Mouse (Mus musculus): ENCODE measurements around the gene Cbln3. TPM values are rescaled to one million over a fixed set of nuclear protein-coding genes. Genes with fewer than 3 reads are reported as not detected.

Cbln3 gene
- polyA plus RNA-seq (2012; rRNA removed), result 0.58 and 0.65 TPM in 2 replicates

GRCm38 (mm10) chr14:55884166-55884565 is at the start of gene Cbln3:
Gene Cbln3, minus strand, starts transcription at chr14:55884392.

GRCm38 (mm10) chr14:55899701-55900413 is 15.7 kb upstream of the Cbln3 start, which contains the start of gene Sdr39u1:
Gene Sdr39u1, minus strand, starts transcription at chr14:55900293.

GRCm38 (mm10) chr14:55884713-55885113 is 521 bp upstream of the Cbln3 start, which contains the start of gene Khnyn:
Gene Khnyn, plus strand, starts transcription at chr14:55884947.

GRCm38 (mm10) chr14:55853621-55854285 is 30.4 kb downstream of the Cbln3 start, which contains the start of gene Nynrin:
Gene Nynrin, plus strand, starts transcription at chr14:55854010.

Other genes with a start within 250 kb of the Cbln3 start
- 119 and 120 TPM in 2 replicates for gene Ipo4, start 248.4 kb downstream of the Cbln3 start, polyA plus RNA-seq (2012; rRNA removed)
- gene Gm49378, start 246.5 kb downstream of the Cbln3 start, polyA plus RNA-seq (2012; rRNA removed), result 3.4 and 4.1 TPM in 2 replicates
- 52.0 and 59.3 TPM in 2 replicates for gene Tm9sf1, start 240.6 kb downstream of the Cbln3 start, polyA plus RNA-seq (2012; rRNA removed)
- 2.4 TPM in 2 replicates for gene Tssk4, start 234.2 kb downstream of the Cbln3 start, polyA plus RNA-seq (2012; rRNA removed)
- 54.9 and 66.5 TPM in 2 replicates for gene Mdp1, start 223.9 kb downstream of the Cbln3 start, polyA plus RNA-seq (2012; rRNA removed)
- gene Gmpr2, start 212.5 kb downstream of the Cbln3 start, polyA plus RNA-seq (2012; rRNA removed), result 40.5 and 45.5 TPM in 2 replicates
- gene Nedd8, start 212.3 kb downstream of the Cbln3 start, polyA plus RNA-seq (2012; rRNA removed), result 438 and 468 TPM in 2 replicates
- 48.1 and 69.4 TPM in 2 replicates for gene Tinf2, start 202.6 kb downstream of the Cbln3 start, polyA plus RNA-seq (2012; rRNA removed)
- 0.82 and 0.91 TPM in 2 replicates for gene Tgm1, start 170.5 kb downstream of the Cbln3 start, polyA plus RNA-seq (2012; rRNA removed)
- 27.0 and 29.8 TPM in 2 replicates for gene Rabggta, start 162.1 kb downstream of the Cbln3 start, polyA plus RNA-seq (2012; rRNA removed)
- 64.8 and 70.9 TPM in 2 replicates for gene Dhrs1, start 138.7 kb downstream of the Cbln3 start, polyA plus RNA-seq (2012; rRNA removed)
- gene Nop9, start 138.7 kb downstream of the Cbln3 start, polyA plus RNA-seq (2012; rRNA removed), result 24.1 and 26.2 TPM in 2 replicates
- 1.9 and 2.2 TPM in 2 replicates for gene Cideb, start 125.9 kb downstream of the Cbln3 start, polyA plus RNA-seq (2012; rRNA removed)
- 0.31 and 0.32 TPM in 2 replicates for gene Ltb4r2, start 123.0 kb downstream of the Cbln3 start, polyA plus RNA-seq (2012; rRNA removed)
- gene Ltb4r1, start 118.4 kb downstream of the Cbln3 start, polyA plus RNA-seq (2012; rRNA removed), result 0.43 and 0.58 TPM in 2 replicates
- 3.7 and 15.6 TPM in 2 replicates for gene Adcy4, start 100.3 kb downstream of the Cbln3 start, polyA plus RNA-seq (2012; rRNA removed)
- 7.1 and 18.8 TPM in 2 replicates for gene Ripk3, start 95.5 kb downstream of the Cbln3 start, polyA plus RNA-seq (2012; rRNA removed)
- gene Nfatc4, start 61.2 kb downstream of the Cbln3 start, polyA plus RNA-seq (2012; rRNA removed), result 43.3 and 96.2 TPM in 2 replicates
- gene Nynrin, start 30.4 kb downstream of the Cbln3 start, polyA plus RNA-seq (2012; rRNA removed), result 29.2 and 33.9 TPM in 2 replicates
- 22.6 and 26.6 TPM in 2 replicates for gene Khnyn, start 555 bp upstream of the Cbln3 start, polyA plus RNA-seq (2012; rRNA removed)
- gene Sdr39u1, start 15.9 kb upstream of the Cbln3 start, polyA plus RNA-seq (2012; rRNA removed), result 30.6 and 42.5 TPM in 2 replicates
- gene Cma1, start 60.3 kb upstream of the Cbln3 start, polyA plus RNA-seq (2012; rRNA removed), result 0.05 TPM in 1 of 2 replicates, not detected in the other
- gene Cma2, start 66.6 kb upstream of the Cbln3 start, polyA plus RNA-seq (2012; rRNA removed), result not detected in 2 replicates
- not detected in 2 replicates for gene Mcpt1, start 133.6 kb upstream of the Cbln3 start, polyA plus RNA-seq (2012; rRNA removed)
- not detected in 2 replicates for gene Mcpt9, start 146.1 kb upstream of the Cbln3 start, polyA plus RNA-seq (2012; rRNA removed)
- not detected in 2 replicates for gene Mcpt2, start 157.6 kb upstream of the Cbln3 start, polyA plus RNA-seq (2012; rRNA removed)
- gene Mcpt4, start 177.9 kb upstream of the Cbln3 start, polyA plus RNA-seq (2012; rRNA removed), result not detected in 2 replicates
- not detected in 2 replicates for gene Mcpt8, start 200.9 kb upstream of the Cbln3 start, polyA plus RNA-seq (2012; rRNA removed)
- gene Ctsg, start 218.2 kb upstream of the Cbln3 start, polyA plus RNA-seq (2012; rRNA removed), result 0.10 and 0.19 TPM in 2 replicates
- gene Gzme, start 236.2 kb upstream of the Cbln3 start, polyA plus RNA-seq (2012; rRNA removed), result not detected in 2 replicates
- gene Gzmd, start 248.2 kb upstream of the Cbln3 start, polyA plus RNA-seq (2012; rRNA removed), result not detected in 2 replicates

All from central nervous system, embryonic 11.5 days (tissue).